Mouse (Mus musculus) cortical plate, adult 2 months (tissue): ENCODE data around the gene Natd1.

Source experiments
- CTCF ChIP-seq: fragments of 200-500 bp; IDR thresholded peaks from 2 replicates; pipeline ENCODE4 v1.5.1; 2011; ENCODE audit warnings: mild to moderate bottlenecking, control low read depth, low read length; ENCODE audit not compliant: insufficient read depth; ENCODE audit errors: extremely low read depth
- POLR2A ChIP-seq: fragments of 200-500 bp; IDR thresholded peaks from 2 replicates; pipeline ENCODE4 v1.6.1; 2011; ENCODE audit warnings: mild to moderate bottlenecking, low read length, control low read depth; ENCODE audit not compliant: insufficient read depth; ENCODE audit errors: extremely low read depth

- TF ChIP-seq CTCF (no peak), POLR2A (no peak)
Observed at GRCm38 (mm10) chr11:60912525-60912973, 2.0 kb downstream of the Natd1 start.
